Mouse (Mus musculus) regulatory T cell (primary cell): ENCODE data around the gene Hamp2.

Source experiments
- in situ Hi-C: fragments of 300-600 bp; cut with MboI, MseI; formaldehyde crosslinking; loops from one replicate; pipeline ENCODE4 v1.15.1; 2025; ENCODE audit warnings: high pct_unique_total_duplicates

Hamp2 gene

DNA sequence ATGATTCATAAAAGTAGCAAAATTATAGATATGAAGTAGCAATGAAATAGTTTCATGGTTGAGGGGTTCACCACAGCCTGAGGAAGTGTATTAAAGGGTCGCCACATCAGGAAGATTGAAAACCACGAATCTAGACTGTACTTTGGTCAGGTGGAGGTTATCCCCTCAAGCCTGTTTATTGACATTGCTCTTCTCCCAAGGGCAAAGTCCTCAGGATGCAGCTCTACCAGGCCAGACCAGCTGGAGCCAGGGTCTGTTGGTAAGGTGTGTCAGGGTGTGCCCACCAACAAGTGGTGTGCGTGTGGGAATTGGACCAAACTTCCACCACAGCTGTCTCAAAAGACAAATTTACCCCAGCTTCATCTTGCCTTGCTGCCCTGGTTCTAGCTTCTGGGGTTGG, 29.3 kb downstream of the Hamp2 start:
- in situ Hi-C loops: no loop called here

- in situ Hi-C loops: no loop called here
These were observed 32.0 kb downstream of the Hamp2 start for GRCm38 (mm10) chr7:30892515-30892914.

GRCm38 (mm10) chr7:30891746-30892145, 32.7 kb downstream of the Hamp2 start:
- in situ Hi-C loops: no loop called here

- in situ Hi-C loops: no loop called here
These were observed 33.8 kb downstream of the Hamp2 start for GRCm38 (mm10) chr7:30890681-30891080.

DNA sequence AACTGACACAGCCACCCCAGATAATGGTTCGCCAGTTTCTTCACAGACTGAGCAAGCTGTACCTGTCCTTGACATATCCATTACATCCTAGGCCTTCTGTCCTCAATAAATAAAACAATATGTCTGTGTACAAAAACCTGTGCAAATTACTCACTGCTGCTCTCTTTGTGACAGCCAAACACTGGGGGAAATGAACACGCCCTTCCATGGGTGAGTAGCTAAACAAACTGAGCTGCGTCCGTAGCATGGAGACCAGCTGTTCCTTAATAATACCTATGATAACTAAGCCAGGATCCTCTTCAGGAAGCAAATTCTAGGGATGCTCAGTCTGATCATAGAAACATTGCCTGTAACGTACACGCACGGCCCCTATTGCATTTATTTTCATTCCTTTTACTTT, 35.7 kb downstream of the Hamp2 start:
- in situ Hi-C loops: no loop called here

- in situ Hi-C loops: no loop called here
These were observed 36.8 kb downstream of the Hamp2 start for GRCm38 (mm10) chr7:30887568-30888188.

- in situ Hi-C loops: no loop called here
These were observed 37.6 kb downstream of the Hamp2 start for GRCm38 (mm10) chr7:30886852-30887251.

GRCm38 (mm10) chr7:30884047-30884446, 40.4 kb downstream of the Hamp2 start:
- in situ Hi-C loops: no loop called here

DNA sequence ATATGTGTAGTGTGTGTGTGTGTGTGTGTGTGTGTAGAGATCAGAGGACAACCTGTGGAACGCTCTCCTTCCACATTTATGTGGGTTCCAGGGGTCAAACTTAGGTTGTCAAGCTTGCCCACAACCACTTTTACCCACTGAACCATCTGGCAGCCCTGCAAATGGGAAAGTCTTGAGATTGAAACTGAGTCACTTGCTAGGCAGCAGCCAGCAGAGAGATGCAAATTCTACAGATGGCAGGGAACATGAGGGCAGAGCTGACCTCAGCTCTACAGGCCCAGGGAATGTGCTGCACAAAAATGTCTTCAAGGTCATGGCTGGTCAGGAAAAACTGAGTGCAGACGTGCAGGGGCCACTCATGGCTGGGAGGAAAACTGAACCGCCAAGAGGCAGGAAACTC, 43.1 kb downstream of the Hamp2 start:
- in situ Hi-C loops: no loop called here

DNA sequence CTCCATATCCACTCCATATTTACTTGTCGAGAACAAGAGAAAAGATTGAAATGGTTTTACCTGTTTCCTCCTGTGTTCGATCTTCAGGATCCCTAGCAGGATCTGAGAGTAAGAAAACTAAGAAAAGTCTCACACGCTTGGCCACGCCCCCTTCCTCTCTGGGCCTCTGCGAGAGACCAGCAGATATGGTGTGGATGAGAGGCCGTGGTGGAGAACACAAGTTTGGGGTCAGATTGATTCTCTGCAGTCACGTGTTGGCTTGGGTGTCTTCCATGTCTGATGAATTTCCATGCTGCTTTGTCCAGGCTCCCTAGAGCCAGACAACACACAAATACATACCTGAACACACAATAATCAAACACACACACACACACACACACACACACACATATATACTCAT, 44.3 kb downstream of the Hamp2 start, which contains the start of gene Cd22:
TSS of gene Cd22 (minus strand) at position 167 of the 400 bp plus-strand sequence.
- in situ Hi-C loops: no loop called here

DNA sequence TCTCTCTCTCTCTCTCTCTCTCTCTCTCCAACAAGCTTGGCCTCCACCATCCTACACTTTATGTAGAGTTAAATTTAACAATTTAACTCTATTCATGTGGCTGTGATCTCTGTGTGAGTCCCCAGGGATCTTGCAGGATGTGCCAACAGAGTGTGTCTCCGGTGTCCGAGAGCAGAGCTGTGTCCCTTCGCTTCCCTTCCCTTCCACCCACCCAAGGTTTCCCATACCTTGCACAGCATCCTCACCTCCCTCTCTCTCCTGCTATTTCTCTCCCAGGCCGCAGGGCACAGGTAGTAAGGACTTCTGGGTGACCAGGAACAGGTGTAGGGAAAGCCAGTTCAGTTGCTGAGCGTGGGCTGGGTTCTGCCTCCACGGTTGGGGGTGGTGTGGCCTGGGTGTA, 45.5 kb downstream of the Hamp2 start:
- in situ Hi-C loops: no loop called here

DNA sequence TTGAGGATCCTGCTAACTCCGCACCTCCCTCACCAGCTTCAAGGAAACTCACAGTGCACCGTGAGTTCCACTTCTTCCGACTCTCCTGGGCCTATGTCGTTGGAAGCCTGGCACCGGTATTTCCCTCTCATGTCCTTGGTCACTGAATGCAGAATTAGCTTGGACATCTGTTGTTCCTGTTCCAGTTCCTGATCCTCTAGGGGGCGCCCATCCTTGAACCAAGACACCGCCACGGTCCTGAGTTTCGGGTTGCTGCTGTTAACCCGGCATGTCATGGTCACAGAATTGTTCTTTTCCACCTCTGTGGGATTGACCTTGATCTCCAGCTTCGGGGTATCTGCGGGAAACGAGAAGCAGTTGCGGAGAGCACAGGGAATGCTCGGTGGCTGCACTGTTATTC, 51.4 kb downstream of the Hamp2 start:
- in situ Hi-C loops: no loop called here
